Mouse (Mus musculus) forebrain, postnatal 0 days (tissue): ENCODE data around the gene Gm43191. TPM values are rescaled to one million over a fixed set of nuclear protein-coding genes. Genes with fewer than 3 reads are reported as not detected.
"Not testable (repeated sequence)": the region's sequence is repeated elsewhere in the genome, so short reads cannot be mapped to it uniquely, and the experiment has no call there.

Source experiments
- ATAC-seq: fragments of 200-750 bp; cut with Nextera tagmentation; 2 replicates; pipeline ENCODE4 v1.8.0; 2017; ENCODE audit warnings: mild to moderate bottlenecking, moderate library complexity
- DNase-seq: peaks from one replicate; pipeline ENCODE4 v3.0.0-alpha.2; 2015
- H3K27ac ChIP-seq: fragments of 300-500 bp; sonication (generic); 2 replicates; pipeline ENCODE4 v1.5.1; 2014; ENCODE audit warnings: low read depth, mild to moderate bottlenecking, antibody characterized with exemption, low read length, moderate library complexity, mixed read lengths
- H3K27me3 ChIP-seq: fragments of 300-500 bp; sonication (generic); 2 replicates; pipeline ENCODE4 v1.6.1; 2014; ENCODE audit warnings: mild to moderate bottlenecking, low read length, mixed read lengths; ENCODE audit not compliant: insufficient read depth
- H3K36me3 ChIP-seq: fragments of 300-500 bp; sonication (generic); 2 replicates; pipeline ENCODE4 v1.6.1; 2014; ENCODE audit warnings: mild to moderate bottlenecking, moderate library complexity; ENCODE audit not compliant: insufficient read depth
- H3K4me1 ChIP-seq: fragments of 300-500 bp; sonication (generic); 2 replicates; pipeline ENCODE4 v1.6.1; 2014; ENCODE audit warnings: antibody characterized with exemption; ENCODE audit not compliant: insufficient read depth
- H3K4me2 ChIP-seq: fragments of 300-500 bp; sonication (generic); 2 replicates; pipeline ENCODE4 v1.6.1; 2014; ENCODE audit warnings: low read depth, mild to moderate bottlenecking, moderate library complexity
- H3K4me3 ChIP-seq: fragments of 300-500 bp; sonication (generic); 2 replicates; pipeline ENCODE4 v1.5.1; 2014; ENCODE audit warnings: low read depth, low read length, mixed read lengths
- H3K9ac ChIP-seq: fragments of 300-500 bp; sonication (generic); 2 replicates; pipeline ENCODE4 v1.6.1; 2014; ENCODE audit warnings: mild to moderate bottlenecking
- H3K9me3 ChIP-seq: fragments of 300-500 bp; sonication (generic); 2 replicates; pipeline ENCODE4 v1.6.1; 2016; ENCODE audit warnings: low read length
- CTCF ChIP-seq: sonication (generic); IDR thresholded peaks from 2 replicates; pipeline ENCODE4 v1.5.1; 2016; ENCODE audit warnings: antibody characterized with exemption, control low read depth, low read depth
- WGBS: fragments of 180-500 bp; shearing (Covaris S2); extraction: QIAGEN DNeasy Blood & Tissue Kit; methylation state at CpG from one replicate; pipeline ENCODE4 v1.1.7; 2014; 5-methylcytosine and 5-hydroxymethylcytosine counted together
- polyA plus RNA-seq: library from polyadenylated mRNA; unstranded; fragments of >200 nt; fragmentation: Nextera tagmentation; extraction: Ambion mirVana; gene quantifications from 2 replicates; pipeline ENCODE4 v1.2.1, GENCODE M21; 2015
- total RNA-seq: library from RNA; depleted of rRNA; stranded (reverse); fragments of >200 nt; gene quantifications from 2 replicates; pipeline ENCODE4 v1.2.3, GENCODE M21; 2014

Gene Gm43191
- total and polyA plus RNA-seq, 2 experiments from 2014 or later: not detected

GRCm38 (mm10) chr3:116661870-116662414 lies 19.1 kb downstream of the Gm43191 start:
- no peak for TF ChIP-seq CTCF
- Histone ChIP-seq H3K27ac (peak overlapping the region; percentile 91), H3K27me3 (no peaks in the 10 kb centered on the region), H3K4me3 (peak overlapping the region; percentile 91), H3K36me3 (no peaks in the 10 kb centered on the region), H3K4me1 (peaks cover 7% of the 10 kb centered on the region; the same call in 1 of the 2 replicates), H3K9ac (peak overlapping the region; percentile 93), H3K9me3 (no peaks in the 10 kb centered on the region), H3K4me2 (peak overlapping the region; percentile 69)
- DNase-seq: no peak
- WGBS: 4% methylated on average over 64 of the region's 68 CpGs
- ATAC-seq: peak; percentile 81

- Histone ChIP-seq H3K9ac (peak overlapping the region; percentile 93), H3K27ac (peak overlapping the region; percentile 91; the same call in 1 of the 2 replicates), H3K4me2 (peak overlapping the region; percentile 69), H3K9me3 (no peaks in the 10 kb centered on the region), H3K27me3 (no peaks in the 10 kb centered on the region), H3K36me3 (no peaks in the 10 kb centered on the region), H3K4me1 (peaks cover 7% of the 10 kb centered on the region; the same call in 1 of the 2 replicates), H3K4me3 (peak overlapping the region; percentile 91)
- TF ChIP-seq CTCF: no peak
- 7% methylated on average over 16 of the region's 16 CpGs for WGBS
- ATAC-seq (no peak), DNase-seq (peak; percentile 38)
Observed at GRCm38 (mm10) chr3:116661288-116661869, 19.7 kb downstream of the Gm43191 start.

- Histone ChIP-seq H3K36me3 (no peaks in the 10 kb centered on the region), H3K27me3 (no peaks in the 10 kb centered on the region), H3K4me2 (peak overlapping the region; percentile 69; the same call in 1 of the 2 replicates), H3K4me1 (peaks cover 7% of the 10 kb centered on the region; the same call in 1 of the 2 replicates), H3K4me3 (no peak overlapping the region), H3K9ac (no peak overlapping the region), H3K9me3 (no peaks in the 10 kb centered on the region), H3K27ac (no peak overlapping the region)
- 79% methylated on average over 13 of the region's 13 CpGs for WGBS
- ATAC-seq (no peak), DNase-seq (no peak)
- no peak for TF ChIP-seq CTCF
Observed at GRCm38 (mm10) chr3:116659856-116660430, 21.1 kb downstream of the Gm43191 start.

- ATAC-seq (no peak), DNase-seq (no peak)
- no peaks in the 10 kb centered on the region for H3K9me3 ChIP-seq
- no peak overlapping the region for H3K9ac ChIP-seq
- no peak overlapping the region for H3K4me2 ChIP-seq
- WGBS: 49% methylated on average over 15 of the region's 15 CpGs
- peaks cover 7% of the 10 kb centered on the region; the same call in 1 of the 2 replicates for H3K4me1 ChIP-seq
- H3K27me3 ChIP-seq: no peaks in the 10 kb centered on the region
- no peaks in the 10 kb centered on the region for H3K36me3 ChIP-seq
- H3K4me3 ChIP-seq: no peak overlapping the region
- TF ChIP-seq CTCF: no peak
- H3K27ac ChIP-seq: no peak overlapping the region
Observed at GRCm38 (mm10) chr3:116658928-116659565, 22.0 kb downstream of the Gm43191 start.

DNA sequence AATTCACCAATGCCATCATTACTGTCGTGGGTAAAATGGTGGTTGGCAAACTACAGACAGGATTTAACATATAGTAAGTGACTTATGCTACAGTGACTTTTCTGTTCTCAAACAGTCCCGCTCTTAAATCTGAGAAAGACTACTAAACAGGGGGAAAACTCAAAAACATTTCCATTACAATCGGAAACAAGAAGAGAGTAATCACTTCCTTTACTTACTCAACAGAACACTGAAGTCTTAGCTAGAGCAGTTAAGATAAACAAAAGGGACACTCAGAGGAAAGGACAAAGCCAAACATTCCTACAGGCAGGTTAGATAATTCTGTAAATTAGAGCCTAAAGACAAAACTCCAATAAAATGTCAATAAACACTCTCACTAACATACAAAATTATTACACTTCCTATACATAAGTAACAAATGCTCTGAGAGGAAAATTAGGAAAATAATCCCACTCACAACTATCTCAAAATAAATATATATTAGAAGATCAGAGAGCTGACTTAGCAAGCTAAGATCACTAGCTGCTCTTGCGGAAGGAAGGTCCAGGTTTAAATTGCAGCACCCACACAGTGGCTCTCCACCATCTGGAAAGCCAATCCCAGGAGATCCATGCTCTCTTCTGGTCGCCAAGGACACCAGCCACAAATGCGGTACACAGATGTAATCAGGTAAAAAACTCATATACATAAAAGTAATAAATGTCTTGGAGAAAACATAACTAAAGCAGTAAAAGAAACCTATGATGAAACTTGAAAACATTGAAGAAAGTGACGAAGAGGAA lies 24.7 kb downstream of the Gm43191 start:
- no peaks in the 10 kb centered on the region for H3K9me3 ChIP-seq
- H3K27ac ChIP-seq: no peak overlapping the region
- TF ChIP-seq CTCF: no peak
- ATAC-seq: no peak
- H3K9ac ChIP-seq: no peak overlapping the region
- H3K27me3 ChIP-seq: no peaks in the 10 kb centered on the region
- no peak overlapping the region for H3K4me2 ChIP-seq
- H3K36me3 ChIP-seq: no peaks in the 10 kb centered on the region
- H3K4me1 ChIP-seq: peaks cover 7% of the 10 kb centered on the region; the same call in 1 of the 2 replicates
- WGBS: 79% methylated on average over 7 of the region's 7 CpGs
- no peak overlapping the region for H3K4me3 ChIP-seq
- DNase-seq: no peak

DNA sequence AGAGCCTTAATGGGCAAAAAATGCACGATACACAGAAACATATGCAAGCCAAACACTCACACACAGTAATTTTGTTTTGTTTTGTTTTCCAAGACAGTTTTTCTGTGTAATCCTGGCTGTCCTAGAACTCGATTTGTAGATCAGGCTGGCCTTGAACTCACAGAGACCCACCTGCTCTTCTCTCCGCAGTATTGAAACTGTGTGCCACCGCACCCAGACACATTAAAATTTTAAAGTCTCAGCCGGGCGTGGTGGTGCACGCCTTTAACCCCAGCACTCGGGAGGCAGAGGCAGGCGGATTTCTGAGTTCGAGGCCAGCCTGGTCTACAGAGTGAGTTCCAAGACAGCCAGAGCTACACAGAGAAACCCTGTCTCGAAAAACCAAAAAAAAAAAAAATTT lies 27.0 kb downstream of the Gm43191 start:
- not testable (repeated sequence) for H3K4me2 ChIP-seq, ATAC-seq, H3K27ac ChIP-seq, H3K9ac ChIP-seq, H3K9me3 ChIP-seq, H3K4me3 ChIP-seq, H3K4me1 ChIP-seq, H3K27me3 ChIP-seq, DNase-seq
- 95% methylated on average over 11 of the region's 11 CpGs for WGBS
- H3K36me3 ChIP-seq: peaks cover 10% of the 10 kb centered on the region; the same call in 1 of the 2 replicates
